Comparison of ENCODE assay signal across 12 mouse cellular contexts in the genomic region with DNA sequence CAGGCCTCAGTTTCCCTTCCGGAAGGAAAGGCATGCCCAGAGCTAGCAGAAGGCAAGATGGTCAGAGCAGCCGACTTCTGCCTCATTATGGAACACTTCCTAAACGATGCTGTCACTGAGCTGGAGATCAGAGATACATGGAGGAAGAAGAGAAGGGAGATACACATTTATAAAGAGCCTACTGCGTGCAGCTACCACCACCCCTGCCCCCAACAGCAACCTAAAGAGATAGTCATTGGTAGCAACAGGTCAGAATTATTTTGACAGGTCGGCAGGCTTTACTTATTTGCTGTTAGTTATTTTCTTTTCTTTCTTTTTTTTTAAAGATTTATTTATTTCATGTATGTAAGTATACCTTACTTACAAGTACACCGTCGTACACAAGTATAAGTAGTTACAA.
A peak's percentile ranks its signal among the peaks of the same experiment; 100 is the strongest.
DNase-seq lines count a peak whose midpoint lies in the region; ATAC-seq and TF ChIP-seq lines count a peak whose summit lies in the region.
"Had no signal": no experiment of that assay in that cellular context is flagged by ENCODE, and none has a peak within 500 bp of the region (broad histone marks: within the 10 kb centered on the region; RNA-seq: fewer than 3 reads in every experiment).

No protein-coding gene starts in this region.

- H3K27me3 ChIP-seq in cerebellum, adult 2 months (ENCODE audit: control insufficient read depth, insufficient read depth, low read length), result no peaks in the 10 kb centered on the region
- no peaks in the 10 kb centered on the region for H3K27me3 ChIP-seq in kidney, embryonic 15.5 days
- H3K27me3 ChIP-seq in hindbrain, embryonic 15.5 days, result no peaks in the 10 kb centered on the region
- H3K27me3 ChIP-seq in midbrain, postnatal 0 days (ENCODE audit: insufficient read depth, low read length), result no peaks in the 10 kb centered on the region
- H3K27me3 ChIP-seq: embryonic facial prominence, embryonic 12.5 days; limb, embryonic 12.5 days had no signal

- DNase-seq in cerebellum, adult 2 months, result no peak
- DNase-seq in cerebellum, adult 8-10 months, result no peak
- no peak for DNase-seq in kidney, postnatal 10 days
- no peak for DNase-seq in midbrain, postnatal 0 days (ENCODE audit: low spot score)
- DNase-seq in embryo, embryonic 9.5 days (ENCODE audit: extremely low spot score), result no peak
- no peak for DNase-seq in gastrocnemius, adult 18-20 months (ENCODE audit: low spot score)
- DNase-seq: lung, postnatal 14 days; spleen, adult 18-20 months had no signal

- no peak for ATAC-seq in kidney, embryonic 15.5 days (replicated peaks; ENCODE audit: low FRiP score)
- no peak for ATAC-seq in hindbrain, embryonic 15.5 days (ENCODE audit: low FRiP score, low read depth)
- no peak for ATAC-seq in midbrain, postnatal 0 days (ENCODE audit: low FRiP score)

- H3K27ac ChIP-seq in cerebellum, adult 2 months (ENCODE audit: insufficient read depth, low read length), result 0 out of 2 replicates have a peak overlapping the region, but pooled peaks have one; percentile 35
- peak overlapping the region; percentile 81 for H3K27ac ChIP-seq in kidney, embryonic 15.5 days
- peak overlapping the region; percentile 86 for H3K27ac ChIP-seq in hindbrain, embryonic 15.5 days (replicated peaks)
- peak overlapping the region; percentile 38; the same call in 1 of the 2 replicates for H3K27ac ChIP-seq in midbrain, postnatal 0 days (ENCODE audit: low read depth, low read length)

- no peak overlapping the region; the same call in 1 of the 2 replicates for H3K4me2 ChIP-seq in kidney, embryonic 15.5 days
- no peak overlapping the region for H3K4me2 ChIP-seq in hindbrain, embryonic 15.5 days
- H3K4me2 ChIP-seq in midbrain, postnatal 0 days (ENCODE audit: low read depth, low read length, poor library complexity, severe bottlenecking), result no peak overlapping the region
- H3K4me2 ChIP-seq: embryonic facial prominence, embryonic 12.5 days; limb, embryonic 12.5 days had no signal

- H3K36me3 ChIP-seq in kidney, embryonic 15.5 days, result peaks cover 30% of the 10 kb centered on the region
- peaks cover 4% of the 10 kb centered on the region; the same call in 1 of the 2 replicates for H3K36me3 ChIP-seq in hindbrain, embryonic 15.5 days
- no peaks in the 10 kb centered on the region for H3K36me3 ChIP-seq in midbrain, postnatal 0 days (ENCODE audit: insufficient read depth, low read length)

- TF ChIP-seq CTCF in cerebellum, adult 2 months (IDR thresholded peaks at IDR 0.05; ENCODE audit: borderline replicate concordance, insufficient read depth, low read depth, low read length), result no peak
- no peak for TF ChIP-seq CTCF in midbrain, postnatal 0 days (IDR thresholded peaks at IDR 0.05)

- H3K9me3 ChIP-seq in kidney, embryonic 15.5 days (replicated peaks), result no peaks in the 10 kb centered on the region
- no peaks in the 10 kb centered on the region for H3K9me3 ChIP-seq in hindbrain, embryonic 15.5 days
- H3K9me3 ChIP-seq in midbrain, postnatal 0 days (ENCODE audit: low read length), result no peaks in the 10 kb centered on the region
- H3K9me3 ChIP-seq: embryonic facial prominence, embryonic 12.5 days; limb, embryonic 12.5 days had no signal

- 43% methylated on average over 7 of the region's 7 CpGs for WGBS in cerebellum, adult 2 months
- WGBS in kidney, embryonic 15.5 days, result 69% methylated on average over 7 of the region's 7 CpGs
- 86% methylated on average over 7 of the region's 7 CpGs for WGBS in hindbrain, embryonic 15.5 days
- WGBS in midbrain, postnatal 0 days, result 88% methylated on average over 7 of the region's 7 CpGs

- no peak overlapping the region for H3K9ac ChIP-seq in kidney, embryonic 15.5 days
- no peak overlapping the region for H3K9ac ChIP-seq in hindbrain, embryonic 15.5 days
- no peak overlapping the region for H3K9ac ChIP-seq in midbrain, postnatal 0 days (replicated peaks; ENCODE audit: low read length, poor library complexity, severe bottlenecking)
- H3K9ac ChIP-seq: embryonic facial prominence, embryonic 12.5 days; limb, embryonic 12.5 days had no signal

- no peak for TF ChIP-seq POLR2A in cerebellum, adult 2 months (IDR thresholded peaks at IDR 0.05; ENCODE audit: borderline replicate concordance, insufficient read depth, low read length)

- no peak overlapping the region for H3K4me3 ChIP-seq in cerebellum, adult 2 months (replicated peaks; ENCODE audit: insufficient read depth, low read depth, low read length)
- no peak overlapping the region for H3K4me3 ChIP-seq in kidney, embryonic 15.5 days (replicated peaks)
- no peak overlapping the region for H3K4me3 ChIP-seq in hindbrain, embryonic 15.5 days
- H3K4me3 ChIP-seq in midbrain, postnatal 0 days (ENCODE audit: low read depth, low read length), result no peak overlapping the region
- H3K4me3 ChIP-seq: embryonic facial prominence, embryonic 12.5 days; limb, embryonic 12.5 days had no signal

- peaks cover 69% of the 10 kb centered on the region for H3K4me1 ChIP-seq in cerebellum, adult 2 months (ENCODE audit: control insufficient read depth, insufficient read depth, low read length)
- peaks cover 80% of the 10 kb centered on the region for H3K4me1 ChIP-seq in kidney, embryonic 15.5 days
- H3K4me1 ChIP-seq in hindbrain, embryonic 15.5 days (replicated peaks), result peaks cover 69% of the 10 kb centered on the region
- peaks cover 33% of the 10 kb centered on the region for H3K4me1 ChIP-seq in midbrain, postnatal 0 days (ENCODE audit: insufficient read depth, low read length)

Comparison
In these comparisons a context has a peak if more than half of its experiments do, and no peak if none do; other contexts are left out.
1. H3K27ac ChIP-seq: peak in every context shown above with its lines; median percentile 86 in hindbrain, embryonic 15.5 days; 81 in kidney, embryonic 15.5 days; 38 in midbrain, postnatal 0 days; 35 in cerebellum, adult 2 months.